In the genomic region with DNA sequence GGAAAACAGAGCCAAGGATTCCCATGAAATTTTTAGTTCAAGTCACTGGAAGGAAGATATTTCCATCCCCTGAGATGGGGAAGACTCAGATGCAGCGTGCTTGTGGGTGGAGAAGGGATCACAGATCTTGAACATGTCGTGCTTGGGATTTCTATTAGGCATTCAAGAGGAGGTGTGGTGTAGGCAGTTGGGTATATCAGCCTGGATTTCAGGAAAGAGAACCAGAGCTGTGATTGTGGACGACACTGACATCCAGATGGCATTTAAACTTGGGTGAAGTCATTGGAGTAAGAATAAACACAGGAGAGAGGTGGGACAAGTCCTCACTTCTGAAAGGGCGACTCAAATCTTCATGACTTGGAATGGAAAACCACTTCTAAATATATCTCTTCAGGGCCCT, we compare ENCODE assay signal across 9 mouse cellular contexts.
"Had no signal": no experiment of that assay in that cellular context is flagged by ENCODE, and none has a peak within 500 bp of the region (broad histone marks: within the 10 kb centered on the region; RNA-seq: fewer than 3 reads in every experiment).

No protein-coding gene starts in this region.

- DNase-seq: kidney, adult 2 months; kidney, postnatal 14 days; lung, adult 18-20 months; thymus, postnatal 4 days had no signal

- H3K27me3 ChIP-seq: kidney, embryonic 15.5 days; limb, embryonic 13.5 days; midbrain, embryonic 12.5 days; neural tube, embryonic 13.5 days had no signal

- H3K36me3 ChIP-seq: kidney, embryonic 15.5 days; limb, embryonic 13.5 days; midbrain, embryonic 12.5 days; neural tube, embryonic 13.5 days had no signal

- H3K9me3 ChIP-seq: kidney, embryonic 15.5 days; neural tube, embryonic 13.5 days had no signal

- H3K4me3 ChIP-seq: kidney, embryonic 15.5 days; limb, embryonic 13.5 days; midbrain, embryonic 12.5 days; neural tube, embryonic 13.5 days had no signal

- H3K27ac ChIP-seq: kidney, embryonic 15.5 days; limb, embryonic 13.5 days; liver, embryonic 14.5 days; midbrain, embryonic 12.5 days; neural tube, embryonic 13.5 days had no signal

- H3K4me1 ChIP-seq: kidney, embryonic 15.5 days; limb, embryonic 13.5 days; midbrain, embryonic 12.5 days; neural tube, embryonic 13.5 days had no signal
